Mouse (Mus musculus): ENCODE data around the gene Asb4. TPM values are rescaled to one million over a fixed set of nuclear protein-coding genes. Genes with fewer than 3 reads are reported as not detected.
"Not testable (repeated sequence)": the region's sequence is repeated elsewhere in the genome, so short reads cannot be mapped to it uniquely, and the experiment has no call there.

Asb4 gene
- total RNA-seq (2014; rRNA removed): 0.18 and 0.27 TPM in 2 replicates
- polyA plus RNA-seq (2012; rRNA removed): 0.05 and 0.31 TPM in 2 replicates

- WGBS: 13% methylated on average over 19 of the region's 19 CpGs
These were observed at the start of gene Asb4 for GRCm38 (mm10) chr6:5383336-5384177. Asb4 (plus strand) TSS chr6:5383386.

GRCm38 (mm10) chr6:5334021-5334420 lies 49.2 kb upstream of the Asb4 start:
- 87% methylated on average over 5 of the region's 5 CpGs for WGBS
- no peaks in the 10 kb centered on the region for H3K27me3 ChIP-seq (ENCODE audit: control insufficient read depth, insufficient read depth, low read length)
- no peak overlapping the region for H3K9ac ChIP-seq (ENCODE audit: low read depth, low read length)
- no peaks in the 10 kb centered on the region for H3K4me1 ChIP-seq (ENCODE audit: control insufficient read depth, insufficient read depth, low read length)
- H3K79me2 ChIP-seq (ENCODE audit: control insufficient read depth, insufficient read depth, low read length): no peaks in the 10 kb centered on the region
- TF ChIP-seq POLR2A (IDR thresholded peaks at IDR 0.05; ENCODE audit: extremely low read depth, insufficient read depth, low read length) (no peak), CTCF (IDR thresholded peaks at IDR 0.05; ENCODE audit: low read depth, low read length) (no peak)
- H3K27ac ChIP-seq (replicated peaks; ENCODE audit: insufficient read depth, low read depth, low read length): no peak overlapping the region
- no peaks in the 10 kb centered on the region for H3K36me3 ChIP-seq (ENCODE audit: control insufficient read depth, insufficient read depth, low read length)
- no peak for DNase-seq (ENCODE audit: extremely low read depth, low read depth, low spot score)
- H3K4me3 ChIP-seq (ENCODE audit: insufficient read depth, low read depth, low read length): no peak overlapping the region

More at GRCm38 (mm10) chr6:5383336-5384177, at the start of gene Asb4:
- H3K27ac ChIP-seq (replicated peaks; ENCODE audit: insufficient read depth, low read depth, low read length): no peak within 1 kb of the TSS
- H3K4me1 ChIP-seq (ENCODE audit: control insufficient read depth, insufficient read depth, low read length): 0 out of 2 replicates have a peak, but pooled peaks cover 6% of the 10 kb centered on the region
- no peaks in the 10 kb centered on the region for H3K36me3 ChIP-seq (ENCODE audit: control insufficient read depth, insufficient read depth, low read length)
- TF ChIP-seq POLR2A (IDR thresholded peaks at IDR 0.05; ENCODE audit: extremely low read depth, insufficient read depth, low read length) (no peak), CTCF (IDR thresholded peaks at IDR 0.05; ENCODE audit: low read depth, low read length) (no peak)
- H3K79me2 ChIP-seq (ENCODE audit: control insufficient read depth, insufficient read depth, low read length): no peaks in the 10 kb centered on the region
- H3K27me3 ChIP-seq (ENCODE audit: control insufficient read depth, insufficient read depth, low read length): 0 out of 2 replicates have a peak, but pooled peaks cover 5% of the 10 kb centered on the region
- H3K4me3 ChIP-seq (ENCODE audit: insufficient read depth, low read depth, low read length): no peak within 1 kb of the TSS; the same call in 1 of the 2 replicates
- no peak within 1 kb of the TSS for H3K9ac ChIP-seq (ENCODE audit: low read depth, low read length)
- no peak for DNase-seq (ENCODE audit: extremely low read depth, low read depth, low spot score)

GRCm38 (mm10) chr6:5336016-5336415 lies 47.2 kb upstream of the Asb4 start:
- not testable (repeated sequence) for H3K9ac ChIP-seq (ENCODE audit: low read depth, low read length); H3K36me3 ChIP-seq (ENCODE audit: control insufficient read depth, insufficient read depth, low read length); H3K27me3 ChIP-seq (ENCODE audit: control insufficient read depth, insufficient read depth, low read length); H3K27ac ChIP-seq (replicated peaks; ENCODE audit: insufficient read depth, low read depth, low read length); H3K79me2 ChIP-seq (ENCODE audit: control insufficient read depth, insufficient read depth, low read length); H3K4me3 ChIP-seq (ENCODE audit: insufficient read depth, low read depth, low read length); H3K4me1 ChIP-seq (ENCODE audit: control insufficient read depth, insufficient read depth, low read length); DNase-seq (ENCODE audit: extremely low read depth, low read depth, low spot score)

- H3K36me3 ChIP-seq (ENCODE audit: control insufficient read depth, insufficient read depth, low read length); H3K27me3 ChIP-seq (ENCODE audit: control insufficient read depth, insufficient read depth, low read length); H3K4me1 ChIP-seq (ENCODE audit: control insufficient read depth, insufficient read depth, low read length); DNase-seq (ENCODE audit: extremely low read depth, low read depth, low spot score); H3K4me3 ChIP-seq (ENCODE audit: insufficient read depth, low read depth, low read length); H3K27ac ChIP-seq (replicated peaks; ENCODE audit: insufficient read depth, low read depth, low read length); H3K79me2 ChIP-seq (ENCODE audit: control insufficient read depth, insufficient read depth, low read length); H3K9ac ChIP-seq (ENCODE audit: low read depth, low read length): not testable (repeated sequence)
- 87% methylated on average over 4 of the region's 4 CpGs for whole genome bisulfite sequencing
These were observed 44.4 kb upstream of the Asb4 start for GRCm38 (mm10) chr6:5338781-5339180.

- H3K36me3 ChIP-seq (ENCODE audit: control insufficient read depth, insufficient read depth, low read length); DNase-seq (ENCODE audit: extremely low read depth, low read depth, low spot score); H3K4me3 ChIP-seq (ENCODE audit: insufficient read depth, low read depth, low read length); H3K27ac ChIP-seq (replicated peaks; ENCODE audit: insufficient read depth, low read depth, low read length); H3K27me3 ChIP-seq (ENCODE audit: control insufficient read depth, insufficient read depth, low read length); H3K9ac ChIP-seq (ENCODE audit: low read depth, low read length); H3K79me2 ChIP-seq (ENCODE audit: control insufficient read depth, insufficient read depth, low read length); H3K4me1 ChIP-seq (ENCODE audit: control insufficient read depth, insufficient read depth, low read length): not testable (repeated sequence)
- WGBS: 89% methylated on average over 1 of the region's 1 CpGs
These were observed 43.9 kb upstream of the Asb4 start for GRCm38 (mm10) chr6:5339283-5339682.

- Histone ChIP-seq H3K36me3 (ENCODE audit: control insufficient read depth, insufficient read depth, low read length) (no peaks in the 10 kb centered on the region), H3K4me3 (ENCODE audit: insufficient read depth, low read depth, low read length) (no peak overlapping the region), H3K9ac (ENCODE audit: low read depth, low read length) (no peak overlapping the region), H3K79me2 (ENCODE audit: control insufficient read depth, insufficient read depth, low read length) (no peaks in the 10 kb centered on the region), H3K4me1 (ENCODE audit: control insufficient read depth, insufficient read depth, low read length) (no peaks in the 10 kb centered on the region), H3K27me3 (ENCODE audit: control insufficient read depth, insufficient read depth, low read length) (no peaks in the 10 kb centered on the region), H3K27ac (replicated peaks; ENCODE audit: insufficient read depth, low read depth, low read length) (no peak overlapping the region)
- TF ChIP-seq CTCF (IDR thresholded peaks at IDR 0.05; ENCODE audit: low read depth, low read length) (no peak), POLR2A (IDR thresholded peaks at IDR 0.05; ENCODE audit: extremely low read depth, insufficient read depth, low read length) (no peak)
- no peak for DNase-seq (ENCODE audit: extremely low read depth, low read depth, low spot score)
- 69% methylated on average over 6 of the region's 6 CpGs for WGBS
These were observed 38.9 kb upstream of the Asb4 start for GRCm38 (mm10) chr6:5344255-5344654.
